Mouse (Mus musculus) ES-Bruce4 (cell line): ENCODE measurements at regions not wholly inside any gene's neighbourhood (a gene's known extent, or its start where the extent isn't known, plus 50 kb on each side); places are given as distances from the start of the nearest gene placed in this dataset.

Source experiments
- H3K27ac ChIP-seq: 2 replicates; pipeline ENCODE4 v1.5.1; 2012; ENCODE audit warnings: low read length, inconsistent platforms; ENCODE audit not compliant: insufficient read depth
- H3K27me3 ChIP-seq: 2 replicates; pipeline ENCODE4 v1.6.1; 2012; ENCODE audit warnings: mild to moderate bottlenecking, low read length, inconsistent platforms; ENCODE audit not compliant: control insufficient read depth, poor library complexity, insufficient read depth, severe bottlenecking
- H3K36me3 ChIP-seq: 2 replicates; pipeline ENCODE4 v1.6.1; 2012; ENCODE audit warnings: inconsistent platforms, mild to moderate bottlenecking, low read length, moderate library complexity; ENCODE audit not compliant: control insufficient read depth, poor library complexity, insufficient read depth, severe bottlenecking
- H3K4me1 ChIP-seq: one replicate; pipeline ENCODE4 v1.8.1; 2011; ENCODE audit warnings: low read length; ENCODE audit not compliant: control insufficient read depth, insufficient read depth
- H3K4me3 ChIP-seq: 2 replicates; pipeline ENCODE4 v1.5.1; 2011; ENCODE audit warnings: low read depth, mild to moderate bottlenecking, low read length
- H3K9ac ChIP-seq: 2 replicates; pipeline ENCODE4 v1.6.1; 2012; ENCODE audit warnings: low read depth, mild to moderate bottlenecking, inconsistent platforms; ENCODE audit not compliant: poor library complexity, severe bottlenecking
- H3K9me3 ChIP-seq: replicated peaks from 2 replicates; pipeline ENCODE4 v1.6.1; 2012; ENCODE audit warnings: mild to moderate bottlenecking, low read length, inconsistent platforms; ENCODE audit not compliant: control insufficient read depth, poor library complexity, insufficient read depth, severe bottlenecking
- CTCF ChIP-seq: IDR thresholded peaks from one replicate; pipeline ENCODE4 v1.8.1; 2011; ENCODE audit warnings: low read depth, low read length
- EP300 ChIP-seq: IDR thresholded peaks from 2 replicates; pipeline ENCODE4 v1.6.1; 2011; ENCODE audit warnings: low read depth, low read length; ENCODE audit not compliant: insufficient read depth
- POLR2A ChIP-seq: IDR thresholded peaks from one replicate; pipeline ENCODE4 v1.8.1; 2011; ENCODE audit warnings: low read length; ENCODE audit not compliant: insufficient read depth

DNA sequence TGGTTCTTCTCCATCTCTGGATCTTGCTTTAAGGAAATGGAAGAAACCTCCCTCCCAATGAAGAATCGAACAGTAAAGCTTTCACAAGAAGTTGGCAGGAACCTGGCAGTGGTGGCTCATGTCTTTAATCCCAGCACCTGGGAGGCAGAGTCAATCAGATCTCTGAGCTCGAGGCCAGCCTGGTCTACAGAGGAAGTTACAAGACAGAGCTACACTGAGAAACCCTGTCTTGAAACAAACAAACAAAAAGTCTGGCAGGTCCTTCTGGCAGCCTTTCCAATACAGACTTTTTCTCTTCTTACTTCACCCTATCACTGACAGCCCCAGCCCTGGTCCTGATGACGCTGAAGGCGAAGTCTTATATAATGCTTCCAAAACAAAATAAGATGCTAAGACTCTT is 104.6 kb downstream of the Srek1 start:
- no peak for TF ChIP-seq POLR2A
- TF ChIP-seq EP300, result no peak
- TF ChIP-seq CTCF, result no peak
- no peak overlapping the region for H3K9ac ChIP-seq
- no peak overlapping the region for H3K27ac ChIP-seq
- no peak overlapping the region for H3K4me3 ChIP-seq
- no peaks in the 10 kb centered on the region for H3K36me3 ChIP-seq
- H3K4me1 ChIP-seq, result peaks cover 4% of the 10 kb centered on the region
- H3K9me3 ChIP-seq, result no peaks in the 10 kb centered on the region
- H3K27me3 ChIP-seq, result no peaks in the 10 kb centered on the region

DNA sequence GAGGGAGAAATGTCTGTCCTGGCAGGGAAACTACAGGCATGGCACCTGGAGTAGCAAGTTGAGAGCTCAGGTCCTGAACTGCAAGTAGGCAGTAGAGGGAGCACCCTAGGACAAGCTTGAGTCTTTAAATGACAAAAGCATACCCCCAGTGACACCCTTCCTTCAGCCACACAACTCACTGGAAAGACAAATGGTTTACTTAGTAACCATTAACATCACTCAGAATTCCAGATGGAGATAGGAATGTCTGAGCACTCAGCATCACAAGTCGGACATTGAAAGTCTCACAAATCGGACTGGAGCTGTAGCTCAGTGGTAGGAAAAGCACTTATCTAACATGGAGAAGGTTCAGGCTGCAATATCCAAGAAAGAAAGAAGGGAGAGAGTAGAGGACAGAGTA is 106.7 kb downstream of the Srek1 start:
- Histone ChIP-seq H3K9me3 (no peaks in the 10 kb centered on the region), H3K27me3 (no peaks in the 10 kb centered on the region), H3K4me1 (peaks cover 3% of the 10 kb centered on the region), H3K4me3 (no peak overlapping the region), H3K27ac (no peak overlapping the region), H3K36me3 (no peaks in the 10 kb centered on the region), H3K9ac (no peak overlapping the region)
- TF ChIP-seq POLR2A (no peak), EP300 (no peak), CTCF (no peak)

- Histone ChIP-seq H3K36me3 (no peaks in the 10 kb centered on the region), H3K27ac (no peak overlapping the region), H3K9me3 (no peaks in the 10 kb centered on the region), H3K4me3 (no peak overlapping the region), H3K27me3 (no peaks in the 10 kb centered on the region), H3K4me1 (no peaks in the 10 kb centered on the region), H3K9ac (no peak overlapping the region)
- TF ChIP-seq POLR2A (no peak), CTCF (no peak), EP300 (no peak)
Observed at GRCm38 (mm10) chr13:103660248-103660996, 114.0 kb downstream of the Srek1 start.

- no peak for TF ChIP-seq CTCF
- no peak for TF ChIP-seq POLR2A
- TF ChIP-seq EP300, result no peak
- Histone ChIP-seq H3K36me3 (no peaks in the 10 kb centered on the region), H3K9ac (no peak overlapping the region), H3K27ac (no peak overlapping the region), H3K4me1 (no peaks in the 10 kb centered on the region), H3K27me3 (no peaks in the 10 kb centered on the region), H3K4me3 (no peak overlapping the region), H3K9me3 (no peaks in the 10 kb centered on the region)
Observed at GRCm38 (mm10) chr13:103655966-103656365, 118.4 kb downstream of the Srek1 start.

DNA sequence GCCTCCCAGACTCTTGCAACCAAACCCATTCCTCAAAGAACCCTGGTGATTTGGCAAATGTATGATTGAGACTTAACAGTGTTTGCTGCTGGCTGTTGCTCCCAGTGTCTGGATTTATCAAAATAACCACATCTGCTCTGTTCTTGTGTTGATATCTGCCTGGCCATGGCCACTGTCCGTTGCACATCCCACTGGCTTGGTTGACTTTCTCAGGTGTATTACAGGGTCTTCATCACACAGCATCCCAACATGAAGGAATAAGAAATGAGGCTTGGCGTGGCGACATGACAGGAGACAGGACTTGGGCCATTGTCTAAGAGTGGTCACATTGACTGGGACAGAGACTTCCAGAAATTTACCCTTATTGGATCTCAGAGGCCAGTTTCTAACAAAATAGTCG is 121.2 kb downstream of the Srek1 start:
- Histone ChIP-seq H3K36me3 (no peaks in the 10 kb centered on the region), H3K4me1 (no peaks in the 10 kb centered on the region), H3K9ac (no peak overlapping the region), H3K9me3 (no peaks in the 10 kb centered on the region), H3K27me3 (no peaks in the 10 kb centered on the region), H3K4me3 (no peak overlapping the region), H3K27ac (no peak overlapping the region)
- no peak for TF ChIP-seq POLR2A
- TF ChIP-seq CTCF, result no peak
- no peak for TF ChIP-seq EP300

DNA sequence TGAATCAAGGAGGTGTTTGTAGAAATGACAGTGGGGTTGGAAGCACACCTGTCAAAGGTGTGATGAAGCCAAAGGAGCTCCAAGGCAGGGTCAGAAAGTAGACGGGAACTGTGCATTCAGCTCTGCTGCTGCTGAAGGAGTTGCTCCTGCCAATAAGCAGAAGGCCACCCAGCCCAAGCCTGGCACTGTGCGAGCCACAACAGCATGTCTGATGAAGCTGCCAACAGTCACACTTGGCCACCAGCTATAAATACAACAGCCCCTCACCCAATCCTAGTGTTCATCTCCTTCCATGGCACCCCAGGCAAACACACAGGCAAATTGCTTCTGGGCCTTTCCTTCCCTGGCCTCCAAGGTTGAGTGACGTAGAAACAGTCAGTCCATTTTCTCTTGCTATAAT is 125.0 kb downstream of the Srek1 start:
- Histone ChIP-seq H3K9me3 (no peaks in the 10 kb centered on the region), H3K27ac (no peak overlapping the region), H3K9ac (no peak overlapping the region), H3K4me1 (no peaks in the 10 kb centered on the region), H3K36me3 (no peaks in the 10 kb centered on the region), H3K27me3 (no peaks in the 10 kb centered on the region), H3K4me3 (no peak overlapping the region)
- no peak for TF ChIP-seq CTCF
- TF ChIP-seq EP300, result no peak
- TF ChIP-seq POLR2A, result no peak
